Mouse (Mus musculus) limb, embryonic 10.5 days (tissue): ENCODE measurements around the gene Rasgef1a. TPM values are rescaled to one million over a fixed set of nuclear protein-coding genes. Genes with fewer than 3 reads are reported as not detected.

Experiments used
- DNase-seq: peaks from one replicate; pipeline ENCODE4 v3.0.0-alpha.2; 2017; ENCODE audit warnings: low spot score
- H3K27ac ChIP-seq: fragments of 300-500 bp; sonication (generic); 2 replicates; pipeline ENCODE4 v1.5.1; 2016; ENCODE audit warnings: mild to moderate bottlenecking
- H3K27me3 ChIP-seq: fragments of 300-500 bp; sonication (generic); 2 replicates; pipeline ENCODE4 v1.6.1; 2016; ENCODE audit warnings: low read depth, mild to moderate bottlenecking; ENCODE audit not compliant: poor library complexity, severe bottlenecking
- H3K36me3 ChIP-seq: fragments of 300-500 bp; sonication (generic); 2 replicates; pipeline ENCODE4 v1.6.1; 2016; ENCODE audit warnings: mild to moderate bottlenecking, moderate library complexity
- H3K4me1 ChIP-seq: fragments of 300-500 bp; sonication (generic); 2 replicates; pipeline ENCODE4 v1.6.1; 2016
- H3K4me3 ChIP-seq: fragments of 300-500 bp; sonication (generic); 2 replicates; pipeline ENCODE4 v1.5.1; 2016; ENCODE audit warnings: mild to moderate bottlenecking, moderate library complexity
- H3K9me3 ChIP-seq: fragments of 300-500 bp; sonication (generic); replicated peaks from 2 replicates; pipeline ENCODE4 v1.6.1; 2016; ENCODE audit warnings: mild to moderate bottlenecking
- WGBS: fragments of 180-500 bp; shearing (Covaris S2); methylation state at CpG from one replicate; pipeline ENCODE4 v1.1.7; 2016; 5-methylcytosine and 5-hydroxymethylcytosine counted together
- polyA plus RNA-seq: library from polyadenylated mRNA; unstranded; fragments of >200 nt; fragmentation: Nextera tagmentation; extraction: Ambion mirVana; gene quantifications from 2 replicates; pipeline ENCODE4 v1.2.1, GENCODE M21; 2016

Rasgef1a gene
- polyA plus RNA-seq, 1 experiment from 2014 or later: not detected

GRCm38 (mm10) chr6:118079762-118080465, 68.7 kb downstream of the Rasgef1a start:
- DNase-seq: no peak
- 61% methylated on average over 10 of the region's 10 CpGs for WGBS
- Histone ChIP-seq H3K27ac (no peak overlapping the region), H3K27me3 (peaks cover 17% of the 10 kb centered on the region; the same call in 1 of the 2 replicates), H3K4me1 (peaks cover 5% of the 10 kb centered on the region; the same call in 1 of the 2 replicates), H3K36me3 (no peaks in the 10 kb centered on the region), H3K9me3 (no peaks in the 10 kb centered on the region), H3K4me3 (no peak overlapping the region)

- Histone ChIP-seq H3K9me3 (no peaks in the 10 kb centered on the region), H3K4me1 (peaks cover 4% of the 10 kb centered on the region; the same call in 1 of the 2 replicates), H3K27ac (no peak overlapping the region), H3K36me3 (no peaks in the 10 kb centered on the region), H3K27me3 (peaks cover 17% of the 10 kb centered on the region; the same call in 1 of the 2 replicates), H3K4me3 (no peak overlapping the region)
- no peak for DNase-seq
- WGBS: 91% methylated on average over 4 of the region's 4 CpGs
Observed at GRCm38 (mm10) chr6:118080711-118081110, 69.5 kb downstream of the Rasgef1a start.

- no peak overlapping the region for H3K27ac ChIP-seq
- no peaks in the 10 kb centered on the region for H3K36me3 ChIP-seq
- H3K4me1 ChIP-seq: no peaks in the 10 kb centered on the region
- H3K27me3 ChIP-seq: peaks cover 17% of the 10 kb centered on the region; the same call in 1 of the 2 replicates
- WGBS: 78% methylated on average over 3 of the region's 3 CpGs
- no peak overlapping the region for H3K4me3 ChIP-seq
- DNase-seq: no peak
- H3K9me3 ChIP-seq: no peaks in the 10 kb centered on the region
Observed at GRCm38 (mm10) chr6:118082384-118082783, 71.1 kb downstream of the Rasgef1a start.

GRCm38 (mm10) chr6:118083608-118084007, 72.4 kb downstream of the Rasgef1a start:
- no peak overlapping the region for H3K4me3 ChIP-seq
- no peaks in the 10 kb centered on the region for H3K36me3 ChIP-seq
- H3K27me3 ChIP-seq: peaks cover 17% of the 10 kb centered on the region; the same call in 1 of the 2 replicates
- no peak overlapping the region for H3K27ac ChIP-seq
- 83% methylated on average over 6 of the region's 6 CpGs for WGBS
- no peak for DNase-seq
- no peaks in the 10 kb centered on the region for H3K4me1 ChIP-seq
- no peaks in the 10 kb centered on the region for H3K9me3 ChIP-seq

- Histone ChIP-seq H3K4me1 (no peaks in the 10 kb centered on the region), H3K27me3 (peaks cover 11% of the 10 kb centered on the region; the same call in 1 of the 2 replicates), H3K9me3 (no peaks in the 10 kb centered on the region), H3K4me3 (no peak overlapping the region), H3K27ac (no peak overlapping the region), H3K36me3 (no peaks in the 10 kb centered on the region)
- 89% methylated on average over 8 of the region's 8 CpGs for WGBS
- no peak for DNase-seq
Observed at GRCm38 (mm10) chr6:118084596-118084995, 73.4 kb downstream of the Rasgef1a start.

GRCm38 (mm10) chr6:118087955-118088354, 76.7 kb downstream of the Rasgef1a start:
- DNase-seq: no peak
- 69% methylated on average over 8 of the region's 8 CpGs for WGBS
- Histone ChIP-seq H3K9me3 (no peaks in the 10 kb centered on the region), H3K36me3 (no peaks in the 10 kb centered on the region), H3K27ac (no peak overlapping the region), H3K4me3 (no peak overlapping the region), H3K4me1 (no peaks in the 10 kb centered on the region), H3K27me3 (no peaks in the 10 kb centered on the region)

GRCm38 (mm10) chr6:118088750-118089440, 77.7 kb downstream of the Rasgef1a start:
- H3K36me3 ChIP-seq: no peaks in the 10 kb centered on the region
- no peaks in the 10 kb centered on the region for H3K27me3 ChIP-seq
- 85% methylated on average over 17 of the region's 17 CpGs for WGBS
- H3K4me1 ChIP-seq: no peaks in the 10 kb centered on the region
- H3K9me3 ChIP-seq: no peaks in the 10 kb centered on the region
- DNase-seq: no peak
- no peak overlapping the region for H3K27ac ChIP-seq
- no peak overlapping the region for H3K4me3 ChIP-seq

- Histone ChIP-seq H3K4me3 (no peak overlapping the region), H3K9me3 (no peaks in the 10 kb centered on the region), H3K36me3 (no peaks in the 10 kb centered on the region), H3K27ac (no peak overlapping the region), H3K4me1 (no peaks in the 10 kb centered on the region), H3K27me3 (no peaks in the 10 kb centered on the region)
- no peak for DNase-seq
- WGBS: 83% methylated on average over 9 of the region's 9 CpGs
Observed at GRCm38 (mm10) chr6:118090827-118091226, 79.6 kb downstream of the Rasgef1a start.

GRCm38 (mm10) chr6:118097765-118098365, 86.6 kb downstream of the Rasgef1a start:
- Histone ChIP-seq H3K9me3 (no peaks in the 10 kb centered on the region), H3K4me3 (no peak overlapping the region), H3K4me1 (no peaks in the 10 kb centered on the region), H3K27ac (no peak overlapping the region), H3K27me3 (no peaks in the 10 kb centered on the region), H3K36me3 (no peaks in the 10 kb centered on the region)
- 87% methylated on average over 8 of the region's 8 CpGs for WGBS
- DNase-seq: no peak

GRCm38 (mm10) chr6:118099311-118099802, 88.1 kb downstream of the Rasgef1a start:
- Histone ChIP-seq H3K4me1 (no peaks in the 10 kb centered on the region), H3K4me3 (no peak overlapping the region), H3K27ac (no peak overlapping the region), H3K36me3 (no peaks in the 10 kb centered on the region), H3K9me3 (no peaks in the 10 kb centered on the region), H3K27me3 (no peaks in the 10 kb centered on the region)
- DNase-seq: no peak
- WGBS: 34% methylated on average over 2 of the region's 2 CpGs

GRCm38 (mm10) chr6:118111810-118112209, 100.6 kb downstream of the Rasgef1a start:
- no peak for DNase-seq
- Histone ChIP-seq H3K9me3 (no peaks in the 10 kb centered on the region), H3K27me3 (no peaks in the 10 kb centered on the region), H3K36me3 (peaks cover 3% of the 10 kb centered on the region; the same call in 1 of the 2 replicates), H3K4me3 (no peak overlapping the region), H3K4me1 (no peaks in the 10 kb centered on the region), H3K27ac (no peak overlapping the region)
- 62% methylated on average over 1 of the region's 1 CpGs for WGBS

- Histone ChIP-seq H3K36me3 (peaks cover 16% of the 10 kb centered on the region; the same call in 1 of the 2 replicates), H3K4me3 (no peak overlapping the region), H3K27ac (no peak overlapping the region), H3K4me1 (no peaks in the 10 kb centered on the region), H3K9me3 (no peaks in the 10 kb centered on the region), H3K27me3 (no peaks in the 10 kb centered on the region)
- 98% methylated on average over 1 of the region's 1 CpGs for WGBS
- no peak for DNase-seq
Observed at GRCm38 (mm10) chr6:118122767-118123166, 111.5 kb downstream of the Rasgef1a start.

- H3K9me3 ChIP-seq: no peaks in the 10 kb centered on the region
- H3K27me3 ChIP-seq: no peaks in the 10 kb centered on the region
- peaks cover 16% of the 10 kb centered on the region; the same call in 1 of the 2 replicates for H3K36me3 ChIP-seq
- no peak overlapping the region for H3K27ac ChIP-seq
- no peaks in the 10 kb centered on the region for H3K4me1 ChIP-seq
- no peak overlapping the region for H3K4me3 ChIP-seq
- DNase-seq: no peak
Observed at GRCm38 (mm10) chr6:118126577-118126976, 115.3 kb downstream of the Rasgef1a start.
